Mouse (Mus musculus): Measurements from ENCODE around the gene Bach2.

- TF ChIP-seq CTCF (IDR thresholded peaks at IDR 0.05; ENCODE audit: control insufficient read depth, insufficient read depth, low read length) = no peak
- no peak for TF ChIP-seq POLR2A (IDR thresholded peaks at IDR 0.05; ENCODE audit: borderline replicate concordance, control insufficient read depth, low read depth, low read length)
Observed at GRCm38 (mm10) chr4:32227970-32228557, 10.5 kb upstream of the Bach2 start.
